Mouse (Mus musculus) right cerebral cortex, adult 2 months (tissue): Measurements from ENCODE around the gene Os9.

Experiments used
- DNase-seq, 2 experiments: peaks; one replicate each; pipeline ENCODE4 v3.0.0; 2021 to 2022; ENCODE audit warnings: low spot score in 2 of 2

The Os9 gene

DNA sequence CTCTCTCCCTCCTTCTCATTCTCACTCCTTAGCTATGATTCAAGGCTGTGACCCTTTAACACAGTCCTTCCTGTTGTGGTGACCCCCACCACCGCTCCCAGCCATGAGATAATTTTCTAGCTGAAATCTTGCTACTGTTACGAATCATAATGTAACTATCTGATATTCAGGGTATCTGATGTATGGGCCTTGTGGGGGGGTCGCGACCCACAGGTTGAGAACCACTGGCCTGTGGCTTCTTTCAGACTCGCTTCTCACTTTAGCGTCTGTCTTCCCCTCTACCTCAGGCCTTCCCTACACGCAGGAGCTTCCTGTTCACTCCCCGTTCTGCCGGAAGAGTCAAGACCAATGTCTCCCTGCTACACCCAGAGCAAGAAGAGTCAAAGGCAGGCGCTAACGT, 2.5 kb downstream of the Os9 start:
- DNase-seq, result no peak

DNA sequence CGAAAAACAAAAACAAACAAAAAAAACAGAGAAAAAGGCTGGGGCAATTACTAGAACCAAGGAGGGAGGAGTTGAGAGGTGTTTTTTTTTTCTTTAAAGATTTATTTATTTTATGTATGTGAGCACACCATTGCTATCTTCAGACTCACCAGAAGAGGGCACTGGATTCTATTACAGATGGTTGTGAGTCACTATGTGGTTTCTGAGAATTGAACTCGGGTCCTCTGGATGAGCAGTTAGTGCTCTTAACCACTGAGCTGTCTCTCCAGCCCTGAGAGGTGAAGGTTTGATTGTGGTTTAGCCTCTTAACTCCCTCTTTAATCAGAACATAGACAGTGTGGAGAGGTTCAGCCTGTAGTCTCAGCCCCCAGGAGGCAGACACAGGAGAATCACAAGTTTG, 5.9 kb downstream of the Os9 start:
- DNase-seq, result no peak

DNA sequence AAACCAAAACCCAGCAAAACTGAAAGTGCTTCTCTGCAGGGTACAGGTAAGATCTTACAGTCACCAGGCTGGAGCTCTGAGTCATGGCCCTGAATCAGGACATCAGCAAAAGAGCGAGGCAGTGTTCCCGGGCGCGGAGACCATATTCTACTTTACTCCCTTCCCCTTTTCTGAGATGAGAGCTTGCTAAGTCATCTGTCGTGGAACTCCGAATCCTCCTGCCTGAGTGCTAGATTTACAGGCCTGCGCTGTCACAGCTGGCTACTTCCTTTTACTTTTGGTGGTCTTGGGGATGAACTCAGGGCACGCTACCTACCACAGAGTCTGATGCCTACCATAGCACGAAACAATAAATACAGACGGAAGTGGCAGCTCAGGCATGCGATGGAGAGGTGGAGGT, 6.5 kb downstream of the Os9 start:
- no peak for DNase-seq

DNA sequence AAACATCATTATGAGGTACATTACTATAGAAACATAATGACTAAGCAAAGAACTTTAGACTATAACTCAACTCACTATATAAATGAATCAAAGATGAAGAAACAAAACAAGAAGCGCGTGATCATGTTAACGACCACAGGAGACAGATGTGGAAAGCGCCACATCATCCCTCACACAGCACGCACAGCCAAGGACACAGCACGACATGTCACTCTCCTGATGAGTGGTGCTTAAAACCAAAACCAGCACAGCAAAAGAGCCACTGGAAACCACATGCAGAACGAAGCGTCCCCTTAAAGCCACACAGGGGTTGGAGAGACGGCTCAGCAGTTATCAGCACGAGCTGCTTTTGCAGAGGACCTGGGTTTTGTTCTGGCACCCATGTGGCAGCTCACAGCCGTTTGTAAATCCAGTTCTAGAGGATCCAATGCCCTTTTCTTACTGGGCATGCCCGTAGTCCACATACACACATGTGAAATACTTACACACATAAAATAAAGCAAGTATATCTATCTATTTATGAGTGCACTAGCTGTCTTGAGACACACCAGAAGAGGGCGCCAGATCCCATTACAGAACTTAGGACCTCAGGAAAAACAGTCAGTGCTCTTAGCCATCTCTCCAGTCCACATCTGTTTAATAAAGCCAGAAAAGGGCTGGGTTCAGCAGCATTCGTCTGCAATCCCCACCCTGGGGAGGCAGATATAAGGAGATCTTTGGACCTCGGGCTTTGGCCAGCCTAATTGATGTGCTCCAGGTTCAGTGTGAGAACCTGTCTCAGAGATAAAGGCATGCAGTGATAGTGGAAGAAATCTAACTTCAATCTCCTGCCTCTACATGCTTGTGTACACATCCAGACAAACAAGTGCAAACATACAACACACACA, 9.7 kb downstream of the Os9 start:
- DNase-seq, result no peak

DNA sequence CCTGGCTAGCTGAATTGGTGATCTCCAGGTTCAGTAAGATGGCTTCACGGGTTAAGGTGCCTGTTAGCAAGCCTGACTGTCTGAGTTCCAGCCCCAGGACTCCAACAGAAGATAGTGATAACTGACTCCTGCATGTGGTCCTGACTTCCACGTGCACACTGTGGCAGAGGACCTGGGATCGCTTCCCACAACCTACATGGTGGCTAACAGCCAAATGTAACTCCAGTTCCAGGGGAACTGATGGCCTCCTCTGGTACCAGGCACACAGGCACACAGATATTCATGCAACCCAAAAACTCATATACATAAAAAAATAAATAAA, 12.7 kb downstream of the Os9 start:
- no peak for DNase-seq

DNA sequence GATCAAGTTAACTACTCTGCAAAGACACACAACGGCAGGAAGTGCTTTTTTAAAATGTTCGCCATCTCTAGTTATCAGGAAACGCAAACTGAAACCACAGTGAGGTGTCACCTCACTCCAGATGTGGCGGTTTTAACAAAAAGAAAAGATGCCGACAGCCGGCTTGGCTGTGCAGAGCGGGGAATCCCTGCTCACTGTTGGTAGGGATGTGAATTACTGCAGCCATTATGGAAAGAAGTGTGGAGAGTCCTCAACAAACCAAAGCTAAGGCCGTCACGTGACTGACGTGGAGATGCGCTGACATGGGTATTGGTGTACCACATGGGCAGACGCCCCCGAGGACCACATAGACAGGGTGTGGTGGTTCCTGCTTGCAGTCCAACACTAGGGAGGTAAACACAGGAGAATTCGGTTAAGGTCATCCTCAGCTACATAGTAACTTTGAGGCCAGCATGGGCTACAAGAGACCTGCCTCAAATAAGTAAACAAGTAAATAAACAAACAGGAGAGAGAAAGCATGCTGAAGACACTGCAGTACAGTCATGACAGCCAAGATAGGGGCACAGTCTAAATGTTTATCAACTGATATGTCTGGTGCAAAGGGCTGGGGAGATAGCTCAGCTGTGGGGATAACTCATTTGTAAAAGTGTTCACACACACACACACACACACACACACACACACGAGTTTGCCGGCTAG, 13.2 kb downstream of the Os9 start:
- DNase-seq, result no peak

DNA sequence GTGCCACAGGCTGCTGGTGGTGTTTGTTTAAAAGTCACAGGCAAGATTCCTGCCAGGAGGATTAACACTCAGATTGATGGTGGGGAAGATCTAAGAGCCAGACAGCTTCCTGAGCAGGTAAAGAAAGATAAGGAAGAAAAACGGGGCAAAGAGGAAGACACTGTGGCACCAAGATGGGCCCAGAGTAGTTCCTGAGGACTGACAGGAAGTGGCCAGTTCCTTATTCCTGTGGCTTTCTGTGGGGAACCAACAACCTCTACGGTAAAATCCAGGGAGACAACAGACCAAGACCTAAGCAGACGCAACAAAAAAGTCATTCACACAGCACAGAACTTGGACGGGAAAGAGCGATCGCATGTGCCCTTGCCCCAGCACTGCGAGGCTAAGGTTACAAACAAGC, 17.3 kb downstream of the Os9 start:
- no peak for DNase-seq

DNA sequence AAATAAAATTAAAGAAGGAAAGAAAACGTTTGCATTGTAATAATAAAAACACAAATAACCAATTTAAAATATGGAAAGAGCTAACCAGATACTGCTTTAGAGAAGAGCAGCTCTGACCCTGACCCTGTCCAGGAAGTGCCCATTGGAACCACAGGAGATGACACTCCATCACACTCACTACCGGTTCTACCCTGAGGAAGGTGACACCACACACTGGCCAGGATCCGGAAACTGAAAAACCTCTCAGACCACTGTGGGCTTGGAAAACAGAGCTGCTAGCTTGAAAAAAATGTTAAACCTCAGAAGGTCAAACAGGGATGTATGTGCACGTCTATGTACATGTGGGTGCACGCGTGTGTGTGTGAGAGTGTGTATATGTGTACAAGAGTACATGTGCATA, 19.8 kb downstream of the Os9 start:
- no peak for DNase-seq

DNA sequence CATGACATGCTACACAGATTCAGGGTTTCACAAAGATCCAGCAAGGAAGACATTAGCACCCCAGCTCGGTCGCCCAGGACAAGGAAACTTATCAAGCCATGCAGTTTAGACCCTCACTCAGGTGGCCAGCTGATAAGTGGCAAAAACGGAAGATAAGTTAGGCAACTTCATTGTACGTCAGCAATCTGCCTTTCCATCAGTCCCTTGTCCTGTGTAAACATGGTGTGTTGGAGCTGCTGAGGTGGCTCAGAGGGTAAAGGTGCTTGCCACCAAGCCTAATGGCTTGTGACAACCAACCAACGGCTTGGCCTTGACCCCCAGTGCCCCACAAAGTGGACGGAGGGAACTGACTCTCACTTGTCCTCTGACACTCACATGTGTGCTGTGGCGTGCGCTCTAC, 20.5 kb downstream of the Os9 start:
- DNase-seq, result no peak

DNA sequence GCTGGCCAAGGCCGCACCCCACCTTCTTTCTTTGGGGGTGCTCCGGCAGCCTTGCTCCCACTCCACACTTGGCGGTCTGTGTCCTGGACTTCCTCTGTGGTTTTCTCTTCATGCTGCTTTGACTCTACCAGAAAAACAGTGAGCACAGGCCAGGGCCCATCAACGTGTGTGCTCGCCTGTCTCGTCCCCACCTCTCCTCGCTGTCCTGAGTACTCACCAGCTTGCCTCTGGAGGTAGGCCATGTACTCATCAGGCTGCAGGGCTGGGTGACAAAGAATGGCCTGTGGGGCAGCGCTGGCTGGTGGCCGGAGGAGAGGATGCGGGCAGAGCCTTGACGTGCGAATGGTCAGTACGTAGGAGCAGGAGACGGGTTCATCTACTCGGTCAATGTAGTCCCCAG, 21.1 kb downstream of the Os9 start:
- DNase-seq, result no peak

DNA sequence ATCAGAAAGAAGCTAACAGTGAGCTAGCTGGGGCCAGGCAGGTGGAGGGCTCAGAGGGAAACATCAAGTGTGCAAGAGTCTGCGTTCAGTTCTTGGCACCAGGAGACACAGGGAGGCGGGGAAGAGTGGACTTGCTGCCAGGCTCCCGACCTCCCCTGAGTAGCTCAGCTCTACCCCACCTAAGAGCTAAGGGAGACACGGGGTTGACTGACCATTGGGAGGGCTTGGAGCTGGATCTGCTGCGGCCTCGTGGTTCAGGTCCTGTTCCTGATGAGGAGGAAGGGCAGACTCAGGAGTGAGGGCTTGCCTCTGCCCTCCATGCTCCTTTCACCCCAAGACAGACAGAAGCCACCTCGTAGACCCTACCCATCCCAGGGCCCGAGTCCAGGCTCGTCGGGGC, 21.7 kb downstream of the Os9 start:
- no peak for DNase-seq

DNA sequence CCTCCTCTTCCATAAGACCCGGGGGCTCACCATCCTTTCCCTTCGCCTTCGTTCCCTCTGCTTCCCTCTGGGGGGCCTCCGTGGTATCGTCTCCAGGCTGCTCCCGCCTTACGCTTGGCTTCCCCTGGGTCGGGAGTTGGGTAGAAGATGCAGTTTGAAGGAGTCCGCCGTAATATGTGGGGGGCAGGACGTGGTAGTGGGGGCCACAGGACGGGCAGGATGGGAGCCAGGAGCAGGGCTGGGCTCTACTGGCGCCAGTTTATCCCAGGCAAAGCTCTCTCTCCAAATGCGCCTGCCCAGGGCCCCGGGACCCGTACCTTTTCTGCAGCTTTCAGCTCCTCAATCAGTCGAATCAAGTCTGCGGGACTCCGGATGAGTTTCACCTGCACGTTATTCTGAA, 22.4 kb downstream of the Os9 start:
- DNase-seq, result no peak

DNA sequence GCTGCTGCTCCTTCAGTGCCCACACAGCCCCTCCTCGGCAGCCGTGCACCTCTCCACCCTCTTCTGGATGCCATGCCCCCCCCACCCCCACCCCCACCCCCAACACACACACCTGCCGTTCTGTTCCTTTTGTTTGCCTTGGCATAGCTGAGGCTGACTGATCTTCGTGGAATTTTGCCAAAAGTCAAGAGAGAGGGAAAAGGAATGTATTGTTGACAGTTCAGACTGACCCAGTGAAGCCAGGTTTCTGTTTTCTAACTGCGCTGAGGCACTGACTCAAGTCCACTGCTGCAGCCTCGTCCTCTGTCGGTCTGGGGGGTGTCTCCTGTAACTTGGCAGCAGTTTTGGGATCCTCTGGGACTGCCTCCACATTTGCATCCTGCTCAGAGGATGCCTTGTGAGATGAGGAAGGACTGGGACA, 26.5 kb downstream of the Os9 start:
- DNase-seq, result no peak

DNA sequence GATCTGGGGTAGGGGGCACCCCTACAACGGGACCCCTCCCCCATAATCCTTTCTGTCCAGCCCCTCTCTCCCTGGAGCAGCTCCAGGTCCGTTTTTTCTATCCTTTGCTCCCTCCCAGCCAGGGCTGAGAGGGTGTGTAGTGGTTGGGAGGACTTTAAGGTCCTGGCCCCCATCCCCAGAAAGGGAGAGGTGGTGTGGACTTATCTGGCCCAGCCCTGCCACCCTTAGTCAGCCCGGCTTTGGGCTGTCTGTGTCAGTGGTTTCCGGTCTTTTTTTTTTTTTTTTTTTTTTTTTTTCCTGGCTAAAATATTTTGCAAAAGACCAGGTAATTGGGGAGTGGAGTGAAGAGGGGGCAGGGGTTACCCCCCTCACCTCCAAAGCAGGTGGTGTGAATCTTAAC, 28.2 kb downstream of the Os9 start:
- no peak for DNase-seq

DNA sequence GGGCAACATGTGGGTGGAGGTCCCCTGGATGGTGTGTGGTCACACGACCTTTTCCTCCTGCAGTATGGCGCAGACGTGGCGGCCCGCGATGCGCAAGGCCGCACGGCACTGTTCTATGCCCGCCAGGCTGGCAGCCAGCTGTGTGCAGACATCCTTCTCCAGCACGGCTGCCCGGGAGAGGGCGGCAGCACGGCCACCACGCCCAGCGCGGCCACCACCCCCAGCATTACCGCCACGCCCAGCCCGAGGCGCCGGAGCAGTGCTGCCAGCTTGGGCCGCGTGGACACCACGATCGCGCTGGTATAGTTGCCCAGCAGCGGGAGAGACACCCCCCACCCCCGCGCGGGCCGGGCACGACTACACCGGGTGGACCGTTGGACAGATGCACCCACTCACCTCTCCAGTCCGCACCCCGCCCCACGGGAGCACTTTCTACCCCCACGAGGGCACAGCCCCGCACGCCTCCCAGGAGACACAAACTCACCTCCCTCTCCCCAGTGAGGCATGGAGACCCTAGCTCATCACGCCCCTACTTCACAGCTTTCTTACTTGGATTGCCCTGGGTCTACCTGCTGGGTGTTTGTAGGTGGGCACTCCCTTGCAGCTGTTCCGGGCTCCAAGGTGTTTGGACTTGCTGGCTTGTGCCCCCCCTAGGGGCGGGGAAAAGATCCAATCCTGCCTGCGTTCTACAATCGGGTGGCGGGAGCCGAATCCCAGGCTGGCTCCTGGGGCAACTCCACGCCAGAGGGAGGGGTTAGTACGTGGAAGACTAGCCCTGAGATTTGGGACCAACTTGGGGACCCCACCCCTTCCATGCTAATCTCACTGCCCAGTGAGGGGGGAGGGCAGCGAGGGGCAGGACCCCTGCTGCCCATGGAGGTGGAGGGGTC, 29.2 kb downstream of the Os9 start:
- no peak for DNase-seq

DNA sequence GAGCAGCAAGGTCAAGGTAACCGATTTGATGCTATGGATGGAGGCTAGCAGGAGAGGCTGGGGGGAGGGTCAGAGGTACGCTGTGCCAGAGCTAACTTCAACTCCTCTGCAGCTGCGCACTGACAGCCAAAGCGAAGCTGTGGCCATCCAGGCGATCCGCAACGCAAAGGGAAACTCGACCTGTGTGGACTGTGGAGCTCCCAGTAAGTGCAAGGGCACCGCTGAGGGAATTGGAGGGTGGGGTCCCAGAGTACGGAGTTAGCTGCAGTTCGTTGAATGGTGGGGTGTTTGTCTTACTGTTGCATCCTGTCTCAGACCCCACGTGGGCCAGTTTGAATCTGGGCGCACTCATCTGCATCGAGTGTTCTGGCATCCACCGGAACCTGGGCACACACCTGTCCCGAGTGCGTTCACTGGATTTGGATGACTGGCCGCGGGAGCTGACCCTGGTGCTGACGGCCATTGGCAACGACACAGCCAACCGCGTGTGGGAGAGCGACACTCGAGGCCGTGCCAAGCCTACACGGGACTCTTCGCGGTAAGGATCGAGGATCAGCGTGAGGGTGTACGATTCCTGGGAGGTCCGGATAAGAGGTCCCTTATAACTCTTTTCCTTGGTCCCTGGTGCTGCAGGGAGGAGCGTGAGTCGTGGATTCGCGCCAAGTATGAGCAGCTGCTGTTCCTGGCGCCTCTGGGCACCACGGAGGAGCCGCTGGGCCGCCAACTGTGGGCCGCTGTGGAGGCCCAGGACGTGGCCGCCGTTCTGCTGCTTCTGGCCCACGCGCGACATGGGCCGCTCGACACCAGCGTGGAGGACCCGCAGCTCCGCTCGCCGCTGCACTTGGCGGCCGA, 30.1 kb downstream of the Os9 start:
- no peak for DNase-seq

DNA sequence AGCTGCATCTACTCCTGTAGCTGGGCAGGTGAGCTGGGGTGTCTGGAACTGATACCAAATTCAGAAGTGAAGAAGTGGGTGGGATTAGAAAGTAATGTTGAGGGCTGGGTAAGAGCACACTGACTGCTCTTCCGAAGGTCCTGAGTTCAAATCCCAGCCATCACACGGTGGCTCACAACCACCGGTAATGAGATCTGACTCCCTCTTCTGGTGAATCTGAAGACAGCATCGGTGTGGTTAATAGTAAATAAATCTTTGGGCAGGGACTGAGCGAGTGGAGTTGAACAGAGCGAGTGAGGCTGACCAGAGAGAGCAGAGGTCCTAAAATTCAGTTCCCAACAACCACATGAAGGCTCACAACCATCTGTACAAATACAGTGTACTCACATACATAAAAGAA, 35.3 kb downstream of the Os9 start:
- DNase-seq, result no peak

DNA sequence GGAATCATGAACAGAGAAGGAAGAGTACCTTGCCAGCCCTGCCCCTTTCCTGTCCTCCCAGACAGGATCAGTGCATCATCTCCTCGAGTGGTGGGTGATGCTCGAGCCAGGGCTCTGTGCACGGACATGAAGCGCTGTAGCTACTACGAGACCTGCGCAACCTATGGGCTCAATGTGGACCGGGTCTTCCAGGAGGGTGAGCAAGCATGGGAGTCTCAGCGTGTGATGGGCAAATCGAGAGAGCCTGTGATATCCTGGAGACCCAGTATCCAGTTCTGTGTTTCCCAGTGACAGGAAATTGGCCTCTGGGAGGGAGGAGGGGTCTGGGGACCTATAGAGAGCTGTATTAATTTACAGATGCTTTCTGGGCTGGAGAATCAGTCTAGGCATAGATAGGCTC, 35.9 kb downstream of the Os9 start:
- DNase-seq, result no peak

DNA sequence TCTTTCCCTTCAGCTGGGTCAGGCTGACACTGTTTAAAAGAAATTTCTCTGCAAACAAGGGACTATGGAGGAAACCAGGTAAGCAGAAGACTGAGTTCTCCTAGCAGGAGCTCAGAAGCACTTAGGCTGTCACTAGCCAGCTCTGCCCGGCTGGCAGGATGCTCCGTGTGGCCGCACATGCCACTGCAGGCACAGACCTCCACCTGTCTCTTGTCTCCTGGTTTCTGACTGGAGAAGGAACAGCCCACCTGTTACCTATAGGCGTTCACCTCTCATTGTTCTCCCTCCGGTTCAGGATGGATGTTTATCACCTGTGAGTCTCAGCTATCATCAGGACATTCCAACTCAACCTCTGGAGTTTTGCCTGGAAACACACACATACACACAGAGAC, 37.0 kb downstream of the Os9 start:
- no peak for DNase-seq

DNA sequence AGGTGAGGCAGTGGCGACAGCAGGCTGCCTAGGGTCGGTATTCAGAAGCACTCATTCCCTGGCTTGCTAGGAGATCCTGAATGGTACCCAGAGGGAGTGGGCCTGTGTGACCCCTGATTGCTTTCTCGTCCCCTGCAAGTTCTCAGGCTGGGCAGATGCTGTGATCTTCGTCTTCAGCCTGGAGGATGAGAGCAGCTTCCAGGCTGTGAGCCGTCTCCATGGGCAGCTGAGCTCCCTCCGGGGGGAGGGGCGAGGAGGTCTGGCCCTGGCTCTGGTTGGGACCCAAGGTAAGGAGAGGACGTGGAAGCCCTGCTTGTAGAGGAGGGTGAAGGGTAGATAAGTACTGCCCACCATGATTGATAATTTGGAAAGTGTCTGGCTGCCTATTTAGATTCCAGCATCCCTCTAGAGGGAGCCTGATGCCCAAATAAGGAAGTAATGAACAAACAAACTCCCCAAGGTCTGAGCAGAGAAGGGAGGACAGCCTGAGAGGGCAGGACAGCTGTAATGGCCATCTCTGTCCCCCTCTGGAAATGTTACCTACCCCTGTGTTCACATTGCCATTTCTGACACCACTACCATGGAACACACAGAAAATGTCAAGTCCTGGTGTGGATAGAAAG, 37.5 kb downstream of the Os9 start:
- no peak for DNase-seq

DNA sequence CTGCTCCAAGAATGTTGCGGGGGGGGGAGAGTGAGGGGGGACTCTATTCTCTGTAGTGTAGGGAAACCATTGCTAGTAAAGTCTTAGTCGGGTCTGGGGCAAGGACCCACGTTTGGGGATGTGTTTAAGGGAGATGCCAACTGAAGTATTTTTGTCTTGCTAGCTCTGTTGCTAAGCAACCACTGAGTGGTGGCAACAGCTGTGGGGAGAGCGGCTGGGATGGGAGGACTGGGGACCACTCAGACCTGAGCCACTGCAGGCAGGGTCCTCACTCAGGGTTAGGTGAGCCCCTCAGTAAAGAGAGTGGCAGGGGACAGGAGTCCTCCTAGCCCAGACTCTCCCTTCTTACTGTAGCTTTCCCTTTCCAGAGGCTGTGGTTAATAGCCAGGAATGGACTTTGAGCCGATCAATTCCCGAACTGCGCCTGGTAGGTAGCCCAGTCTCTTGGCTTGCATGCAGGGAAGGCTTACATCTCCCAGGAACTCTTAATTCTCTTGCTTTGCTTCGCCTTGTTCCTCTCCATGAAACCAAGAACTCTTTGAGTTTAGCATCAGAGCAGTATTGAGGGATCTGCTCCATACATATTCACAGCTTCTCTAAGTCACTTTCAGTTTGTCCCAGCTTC, 38.8 kb downstream of the Os9 start:
- no peak for DNase-seq
